Mouse (Mus musculus): ENCODE measurements around the gene Crb2. TPM values are rescaled to one million over a fixed set of nuclear protein-coding genes. Genes with fewer than 3 reads are reported as not detected.

The Crb2 gene
- polyA plus RNA-seq, 1 experiment, result 2.1 TPM

- Histone ChIP-seq H3K27ac (ENCODE audit: insufficient read depth, low read length) (no peak overlapping the region), H3K4me3 (ENCODE audit: low read depth, low read length) (no peak overlapping the region), H3K9ac (ENCODE audit: low read depth, poor library complexity, severe bottlenecking) (no peak overlapping the region), H3K9me3 (replicated peaks; ENCODE audit: control insufficient read depth, insufficient read depth, low read length, poor library complexity, severe bottlenecking) (no peaks in the 10 kb centered on the region), H3K4me1 (ENCODE audit: control insufficient read depth, insufficient read depth, low read length) (no peaks in the 10 kb centered on the region), H3K27me3 (ENCODE audit: control insufficient read depth, insufficient read depth, low read length, poor library complexity, severe bottlenecking) (peaks cover 7% of the 10 kb centered on the region), H3K36me3 (ENCODE audit: control insufficient read depth, insufficient read depth, low read length, poor library complexity, severe bottlenecking) (no peaks in the 10 kb centered on the region)
- TF ChIP-seq EP300 (IDR thresholded peaks at IDR 0.05; ENCODE audit: insufficient read depth, low read depth, low read length) (no peak), CTCF (IDR thresholded peaks at IDR 0.05; ENCODE audit: low read depth, low read length) (no peak), POLR2A (IDR thresholded peaks at IDR 0.05; ENCODE audit: insufficient read depth, low read length) (no peak)
Measured at GRCm38 (mm10) chr2:37789029-37789428, 13.0 kb downstream of the Crb2 start.

DNA sequence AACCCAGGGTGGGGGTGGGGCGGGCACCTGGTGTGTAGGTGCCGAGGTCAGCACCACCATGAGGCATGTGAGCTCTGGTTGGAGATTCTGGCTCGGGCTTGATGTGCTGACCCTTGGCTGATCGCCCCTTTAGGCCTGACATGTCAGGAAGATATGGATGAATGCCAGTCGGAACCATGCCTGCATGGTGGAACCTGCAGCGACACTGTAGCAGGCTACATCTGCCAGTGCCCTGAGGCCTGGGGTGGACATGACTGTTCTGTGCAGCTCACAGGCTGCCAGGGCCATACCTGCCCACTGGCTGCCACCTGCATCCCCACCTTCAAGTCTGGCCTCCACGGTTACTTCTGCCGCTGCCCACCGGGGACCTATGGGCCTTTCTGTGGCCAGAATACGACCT, 13.9 kb downstream of the Crb2 start:
- Histone ChIP-seq H3K4me3 (ENCODE audit: low read depth, low read length) (no peak overlapping the region), H3K4me1 (ENCODE audit: control insufficient read depth, insufficient read depth, low read length) (no peaks in the 10 kb centered on the region), H3K27ac (ENCODE audit: insufficient read depth, low read length) (no peak overlapping the region), H3K27me3 (ENCODE audit: control insufficient read depth, insufficient read depth, low read length, poor library complexity, severe bottlenecking) (peaks cover 7% of the 10 kb centered on the region), H3K9ac (ENCODE audit: low read depth, poor library complexity, severe bottlenecking) (no peak overlapping the region), H3K9me3 (replicated peaks; ENCODE audit: control insufficient read depth, insufficient read depth, low read length, poor library complexity, severe bottlenecking) (no peaks in the 10 kb centered on the region), H3K36me3 (ENCODE audit: control insufficient read depth, insufficient read depth, low read length, poor library complexity, severe bottlenecking) (no peaks in the 10 kb centered on the region)
- TF ChIP-seq EP300 (IDR thresholded peaks at IDR 0.05; ENCODE audit: insufficient read depth, low read depth, low read length) (no peak), CTCF (IDR thresholded peaks at IDR 0.05; ENCODE audit: low read depth, low read length) (no peak), POLR2A (IDR thresholded peaks at IDR 0.05; ENCODE audit: insufficient read depth, low read length) (no peak)

GRCm38 (mm10) chr2:37790738-37791137, 14.7 kb downstream of the Crb2 start:
- Histone ChIP-seq H3K9ac (ENCODE audit: low read depth, poor library complexity, severe bottlenecking) (no peak overlapping the region), H3K4me3 (ENCODE audit: low read depth, low read length) (no peak overlapping the region), H3K36me3 (ENCODE audit: control insufficient read depth, insufficient read depth, low read length, poor library complexity, severe bottlenecking) (no peaks in the 10 kb centered on the region), H3K4me1 (ENCODE audit: control insufficient read depth, insufficient read depth, low read length) (no peaks in the 10 kb centered on the region), H3K27ac (ENCODE audit: insufficient read depth, low read length) (no peak overlapping the region), H3K27me3 (ENCODE audit: control insufficient read depth, insufficient read depth, low read length, poor library complexity, severe bottlenecking) (peaks cover 7% of the 10 kb centered on the region), H3K9me3 (replicated peaks; ENCODE audit: control insufficient read depth, insufficient read depth, low read length, poor library complexity, severe bottlenecking) (no peaks in the 10 kb centered on the region)
- TF ChIP-seq POLR2A (IDR thresholded peaks at IDR 0.05; ENCODE audit: insufficient read depth, low read length) (no peak), EP300 (IDR thresholded peaks at IDR 0.05; ENCODE audit: insufficient read depth, low read depth, low read length) (no peak), CTCF (IDR thresholded peaks at IDR 0.05; ENCODE audit: low read depth, low read length) (no peak)

- Histone ChIP-seq H3K27me3 (ENCODE audit: control insufficient read depth, insufficient read depth, low read length, poor library complexity, severe bottlenecking) (peaks cover 7% of the 10 kb centered on the region), H3K9ac (ENCODE audit: low read depth, poor library complexity, severe bottlenecking) (no peak overlapping the region), H3K9me3 (replicated peaks; ENCODE audit: control insufficient read depth, insufficient read depth, low read length, poor library complexity, severe bottlenecking) (no peaks in the 10 kb centered on the region), H3K4me1 (ENCODE audit: control insufficient read depth, insufficient read depth, low read length) (no peaks in the 10 kb centered on the region), H3K36me3 (ENCODE audit: control insufficient read depth, insufficient read depth, low read length, poor library complexity, severe bottlenecking) (no peaks in the 10 kb centered on the region), H3K4me3 (ENCODE audit: low read depth, low read length) (no peak overlapping the region), H3K27ac (ENCODE audit: insufficient read depth, low read length) (no peak overlapping the region)
- TF ChIP-seq CTCF (IDR thresholded peaks at IDR 0.05; ENCODE audit: low read depth, low read length), result no peak
- no peak for TF ChIP-seq EP300 (IDR thresholded peaks at IDR 0.05; ENCODE audit: insufficient read depth, low read depth, low read length)
- no peak for TF ChIP-seq POLR2A (IDR thresholded peaks at IDR 0.05; ENCODE audit: insufficient read depth, low read length)
Measured at GRCm38 (mm10) chr2:37791340-37791739, 15.3 kb downstream of the Crb2 start.

- peaks cover 7% of the 10 kb centered on the region for H3K27me3 ChIP-seq (ENCODE audit: control insufficient read depth, insufficient read depth, low read length, poor library complexity, severe bottlenecking)
- no peak overlapping the region for H3K9ac ChIP-seq (ENCODE audit: low read depth, poor library complexity, severe bottlenecking)
- no peak overlapping the region for H3K27ac ChIP-seq (ENCODE audit: insufficient read depth, low read length)
- H3K4me3 ChIP-seq (ENCODE audit: low read depth, low read length), result no peak overlapping the region
- no peaks in the 10 kb centered on the region for H3K36me3 ChIP-seq (ENCODE audit: control insufficient read depth, insufficient read depth, low read length, poor library complexity, severe bottlenecking)
- H3K9me3 ChIP-seq (replicated peaks; ENCODE audit: control insufficient read depth, insufficient read depth, low read length, poor library complexity, severe bottlenecking), result no peaks in the 10 kb centered on the region
- H3K4me1 ChIP-seq (ENCODE audit: control insufficient read depth, insufficient read depth, low read length), result no peaks in the 10 kb centered on the region
- no peak for TF ChIP-seq EP300 (IDR thresholded peaks at IDR 0.05; ENCODE audit: insufficient read depth, low read depth, low read length)
- no peak for TF ChIP-seq CTCF (IDR thresholded peaks at IDR 0.05; ENCODE audit: low read depth, low read length)
- no peak for TF ChIP-seq POLR2A (IDR thresholded peaks at IDR 0.05; ENCODE audit: insufficient read depth, low read length)
Measured at GRCm38 (mm10) chr2:37796021-37796420, 20.0 kb downstream of the Crb2 start.

- Histone ChIP-seq H3K27me3 (ENCODE audit: control insufficient read depth, insufficient read depth, low read length, poor library complexity, severe bottlenecking) (peaks cover 7% of the 10 kb centered on the region), H3K4me3 (ENCODE audit: low read depth, low read length) (no peak overlapping the region), H3K9ac (ENCODE audit: low read depth, poor library complexity, severe bottlenecking) (no peak overlapping the region), H3K36me3 (ENCODE audit: control insufficient read depth, insufficient read depth, low read length, poor library complexity, severe bottlenecking) (no peaks in the 10 kb centered on the region), H3K27ac (ENCODE audit: insufficient read depth, low read length) (no peak overlapping the region), H3K9me3 (replicated peaks; ENCODE audit: control insufficient read depth, insufficient read depth, low read length, poor library complexity, severe bottlenecking) (no peaks in the 10 kb centered on the region), H3K4me1 (ENCODE audit: control insufficient read depth, insufficient read depth, low read length) (no peaks in the 10 kb centered on the region)
- TF ChIP-seq POLR2A (IDR thresholded peaks at IDR 0.05; ENCODE audit: insufficient read depth, low read length), result no peak
- TF ChIP-seq CTCF (IDR thresholded peaks at IDR 0.05; ENCODE audit: low read depth, low read length), result no peak
- no peak for TF ChIP-seq EP300 (IDR thresholded peaks at IDR 0.05; ENCODE audit: insufficient read depth, low read depth, low read length)
Measured at GRCm38 (mm10) chr2:37797046-37797445, 21.0 kb downstream of the Crb2 start.
